Mouse (Mus musculus) E14TG2a.4 (cell line): Measurements from ENCODE around the gene Ypel1.

Experiments
- CTCF ChIP-seq: conservative IDR thresholded peaks from 2 replicates; pipeline ENCODE4 v1.5.1; 2014; ENCODE audit warnings: low read length
- NANOG ChIP-seq: IDR thresholded peaks from 2 replicates; pipeline ENCODE4 v1.6.1; 2014; ENCODE audit warnings: borderline replicate concordance, low read length, mixed read lengths
- POU5F1 ChIP-seq: IDR thresholded peaks from 2 replicates; pipeline ENCODE4 v1.6.1; 2014; ENCODE audit warnings: low read length, borderline replicate concordance

DNA sequence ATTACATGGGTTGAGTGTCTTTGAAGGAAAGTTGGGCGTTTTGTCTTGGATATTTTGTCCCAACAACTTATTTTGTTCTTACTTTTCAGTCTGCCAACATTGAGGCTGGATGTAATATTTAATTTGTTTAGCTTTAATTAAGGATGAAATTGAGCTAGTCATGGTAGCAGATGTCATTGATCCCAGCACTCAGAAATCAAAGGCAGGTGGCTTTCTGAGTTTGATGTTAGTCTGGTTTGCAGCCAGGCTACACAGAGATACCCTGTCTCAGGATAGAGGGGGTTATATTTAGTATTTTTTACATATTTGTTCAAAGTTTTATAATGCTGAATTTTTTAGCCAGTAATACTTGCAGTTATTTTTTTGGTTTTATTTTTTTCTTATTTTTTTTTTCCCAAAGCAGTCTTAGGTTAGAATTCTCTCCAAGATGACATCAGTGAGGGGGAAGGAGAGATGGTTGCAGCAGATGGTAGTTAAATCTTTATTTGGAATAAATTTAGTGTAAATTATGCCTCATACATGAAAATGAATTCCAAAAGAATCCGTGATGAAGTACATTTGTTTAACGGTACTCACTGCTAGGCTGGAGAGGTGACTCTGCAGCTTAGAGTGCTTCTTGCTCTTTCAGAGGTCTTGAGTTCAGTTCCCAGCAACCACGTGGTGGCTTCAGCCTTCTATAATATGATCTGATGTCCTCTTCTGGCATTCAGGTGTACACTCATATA lies 39.4 kb upstream of the Ypel1 start:
- TF ChIP-seq CTCF, result no peak
- TF ChIP-seq POU5F1, result no peak
- no peak for TF ChIP-seq NANOG
